Mouse (Mus musculus): Measurements from ENCODE around the gene Slc35d2. TPM values are rescaled to one million over a fixed set of nuclear protein-coding genes. Genes with fewer than 3 reads are reported as not detected.
"Not testable (repeated sequence)": the region's sequence is repeated elsewhere in the genome, so short reads cannot be mapped to it uniquely, and the experiment has no call there.

Gene Slc35d2
- total and polyA plus RNA-seq, 2 experiments = 33.7 to 48.8 TPM

DNA sequence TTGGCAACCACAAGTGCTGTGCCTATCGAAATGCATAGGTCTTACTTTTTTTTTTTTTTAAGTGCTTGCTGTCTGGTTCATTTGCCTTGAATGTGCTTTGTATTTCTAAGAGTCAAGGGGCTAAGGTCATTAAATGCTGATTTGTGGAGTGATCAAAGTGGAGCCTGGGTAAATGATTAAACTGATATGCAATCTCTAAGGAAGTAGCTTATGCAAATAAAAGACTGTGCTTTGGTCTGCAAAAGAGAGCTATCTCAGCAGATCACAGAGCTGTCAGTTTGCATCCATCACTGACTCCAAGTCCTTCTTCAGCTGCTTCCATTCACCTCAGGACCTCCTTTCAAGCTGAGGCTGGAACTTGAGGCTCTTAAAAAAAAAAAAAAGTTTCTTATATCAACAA is 75.2 kb downstream of the Slc35d2 start:
- Histone ChIP-seq H3K27me3 (ENCODE audit: control insufficient read depth, insufficient read depth, low read length) (no peaks in the 10 kb centered on the region), H3K27ac (replicated peaks; ENCODE audit: insufficient read depth, low read depth, low read length) (peak overlapping the region; percentile 83), H3K4me1 (ENCODE audit: control insufficient read depth, insufficient read depth, low read length) (peaks cover 21% of the 10 kb centered on the region), H3K9ac (ENCODE audit: low read depth, low read length) (no peak overlapping the region), H3K4me3 (ENCODE audit: insufficient read depth, low read depth, low read length) (no peak overlapping the region), H3K79me2 (ENCODE audit: control insufficient read depth, insufficient read depth, low read length) (no peaks in the 10 kb centered on the region), H3K36me3 (ENCODE audit: control insufficient read depth, insufficient read depth, low read length) (no peaks in the 10 kb centered on the region)
- WGBS = 14% methylated on average over 1 of the region's 1 CpGs
- DNase-seq (ENCODE audit: extremely low read depth, low read depth, low spot score) = peak; percentile 99
- TF ChIP-seq POLR2A (IDR thresholded peaks at IDR 0.05; ENCODE audit: extremely low read depth, insufficient read depth, low read length) (no peak), CTCF (IDR thresholded peaks at IDR 0.05; ENCODE audit: low read depth, low read length) (no peak)

GRCm38 (mm10) chr13:64052281-64052680 is 76.9 kb downstream of the Slc35d2 start:
- not testable (repeated sequence) for H3K27me3 ChIP-seq (ENCODE audit: control insufficient read depth, insufficient read depth, low read length)
- 19% methylated on average over 2 of the region's 2 CpGs for WGBS

GRCm38 (mm10) chr13:64050895-64051294 is 78.3 kb downstream of the Slc35d2 start:
- DNase-seq (ENCODE audit: extremely low read depth, low read depth, low spot score) = peak; percentile 81
- H3K4me1 ChIP-seq (ENCODE audit: control insufficient read depth, insufficient read depth, low read length) = peaks cover 21% of the 10 kb centered on the region
- H3K9ac ChIP-seq (ENCODE audit: low read depth, low read length) = no peak overlapping the region
- no peaks in the 10 kb centered on the region for H3K36me3 ChIP-seq (ENCODE audit: control insufficient read depth, insufficient read depth, low read length)
- H3K27me3 ChIP-seq (ENCODE audit: control insufficient read depth, insufficient read depth, low read length) = no peaks in the 10 kb centered on the region
- H3K79me2 ChIP-seq (ENCODE audit: control insufficient read depth, insufficient read depth, low read length) = no peaks in the 10 kb centered on the region
- no peak for TF ChIP-seq POLR2A (IDR thresholded peaks at IDR 0.05; ENCODE audit: extremely low read depth, insufficient read depth, low read length)
- peak; percentile 65 for TF ChIP-seq CTCF (IDR thresholded peaks at IDR 0.05; ENCODE audit: low read depth, low read length)
- H3K4me3 ChIP-seq (ENCODE audit: insufficient read depth, low read depth, low read length) = no peak overlapping the region
- H3K27ac ChIP-seq (replicated peaks; ENCODE audit: insufficient read depth, low read depth, low read length) = no peak overlapping the region
- 65% methylated on average over 4 of the region's 4 CpGs for WGBS

More at GRCm38 (mm10) chr13:64052281-64052680, 76.9 kb downstream of the Slc35d2 start:
- H3K27ac ChIP-seq (replicated peaks; ENCODE audit: insufficient read depth, low read depth, low read length); H3K9ac ChIP-seq (ENCODE audit: low read depth, low read length); H3K4me3 ChIP-seq (ENCODE audit: insufficient read depth, low read depth, low read length); H3K36me3 ChIP-seq (ENCODE audit: control insufficient read depth, insufficient read depth, low read length); H3K79me2 ChIP-seq (ENCODE audit: control insufficient read depth, insufficient read depth, low read length): not testable (repeated sequence)
- peaks cover 21% of the 10 kb centered on the region for H3K4me1 ChIP-seq (ENCODE audit: control insufficient read depth, insufficient read depth, low read length)
- DNase-seq (ENCODE audit: extremely low read depth, low read depth, low spot score) = peak; percentile 98

DNA sequence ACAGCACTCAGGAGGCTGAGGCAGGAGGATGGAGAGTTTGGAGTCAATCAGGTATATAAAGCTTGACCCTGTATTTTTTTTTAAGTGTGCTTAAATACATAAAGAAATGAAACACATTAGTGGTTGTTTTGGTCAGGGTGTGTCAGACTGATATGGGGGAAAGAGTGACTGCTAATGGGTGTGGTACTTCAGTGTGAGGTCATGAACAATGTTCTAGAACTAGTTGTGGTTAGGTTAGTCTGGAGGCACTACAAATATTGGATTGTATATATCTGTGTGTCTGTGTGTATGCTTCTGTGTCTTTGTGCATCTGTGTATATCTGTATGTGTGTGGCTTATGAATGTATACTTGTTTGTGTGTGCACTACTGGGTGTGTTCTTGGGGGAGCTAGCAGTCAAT is 79.6 kb downstream of the Slc35d2 start:
- Histone ChIP-seq H3K4me1 (ENCODE audit: control insufficient read depth, insufficient read depth, low read length) (peaks cover 14% of the 10 kb centered on the region), H3K4me3 (ENCODE audit: insufficient read depth, low read depth, low read length) (no peak overlapping the region), H3K36me3 (ENCODE audit: control insufficient read depth, insufficient read depth, low read length) (no peaks in the 10 kb centered on the region), H3K27ac (replicated peaks; ENCODE audit: insufficient read depth, low read depth, low read length) (no peak overlapping the region), H3K9ac (ENCODE audit: low read depth, low read length) (no peak overlapping the region), H3K27me3 (ENCODE audit: control insufficient read depth, insufficient read depth, low read length) (no peaks in the 10 kb centered on the region), H3K79me2 (ENCODE audit: control insufficient read depth, insufficient read depth, low read length) (no peaks in the 10 kb centered on the region)
- DNase-seq (ENCODE audit: extremely low read depth, low read depth, low spot score) = no peak
- TF ChIP-seq POLR2A (IDR thresholded peaks at IDR 0.05; ENCODE audit: extremely low read depth, insufficient read depth, low read length) (no peak), CTCF (IDR thresholded peaks at IDR 0.05; ENCODE audit: low read depth, low read length) (no peak)

- H3K27me3 ChIP-seq (ENCODE audit: control insufficient read depth, insufficient read depth, low read length) = no peaks in the 10 kb centered on the region
- no peak for DNase-seq (ENCODE audit: extremely low read depth, low read depth, low spot score)
- H3K79me2 ChIP-seq (ENCODE audit: control insufficient read depth, insufficient read depth, low read length) = no peaks in the 10 kb centered on the region
- H3K4me3 ChIP-seq (ENCODE audit: insufficient read depth, low read depth, low read length) = no peak overlapping the region
- no peak overlapping the region for H3K9ac ChIP-seq (ENCODE audit: low read depth, low read length)
- WGBS = 90% methylated on average over 2 of the region's 2 CpGs
- H3K4me1 ChIP-seq (ENCODE audit: control insufficient read depth, insufficient read depth, low read length) = peaks cover 9% of the 10 kb centered on the region; the same call in 1 of the 2 replicates
- no peak for TF ChIP-seq POLR2A (IDR thresholded peaks at IDR 0.05; ENCODE audit: extremely low read depth, insufficient read depth, low read length)
- TF ChIP-seq CTCF (IDR thresholded peaks at IDR 0.05; ENCODE audit: low read depth, low read length) = no peak
- no peaks in the 10 kb centered on the region for H3K36me3 ChIP-seq (ENCODE audit: control insufficient read depth, insufficient read depth, low read length)
- H3K27ac ChIP-seq (replicated peaks; ENCODE audit: insufficient read depth, low read depth, low read length) = no peak overlapping the region
These were observed 80.7 kb downstream of the Slc35d2 start for GRCm38 (mm10) chr13:64048467-64048866.

Other genes with a start within 250 kb of the Slc35d2 start
- gene Hsd17b3, start 40.1 kb downstream of the Slc35d2 start, total RNA-seq (2014; rRNA removed) = not detected in 2 replicates
- gene Hsd17b3, start 40.1 kb downstream of the Slc35d2 start, polyA plus RNA-seq (2012; rRNA removed) = 0.39 TPM in 1 of 2 replicates, not detected in the other
- 21.8 and 22.8 TPM in 2 replicates for gene Zfp367, start 23.8 kb upstream of the Slc35d2 start, total RNA-seq (2014; rRNA removed)
- gene Zfp367, start 23.8 kb upstream of the Slc35d2 start, polyA plus RNA-seq (2012; rRNA removed) = 4.0 and 5.3 TPM in 2 replicates
- 37.7 and 39.4 TPM in 2 replicates for gene Habp4, start 32.5 kb upstream of the Slc35d2 start, total RNA-seq (2014; rRNA removed)
- gene Habp4, start 32.5 kb upstream of the Slc35d2 start, polyA plus RNA-seq (2012; rRNA removed) = 29.6 and 38.4 TPM in 2 replicates
- 31.7 and 35.8 TPM in 2 replicates for gene Cdc14b, start 145.9 kb upstream of the Slc35d2 start, total RNA-seq (2014; rRNA removed)
- 6.7 and 7.6 TPM in 2 replicates for gene Cdc14b, start 145.9 kb upstream of the Slc35d2 start, polyA plus RNA-seq (2012; rRNA removed)
- 83.4 and 84.2 TPM in 2 replicates for gene Aaed1, start 183.3 kb upstream of the Slc35d2 start, total RNA-seq (2014; rRNA removed)
- gene Aaed1, start 183.3 kb upstream of the Slc35d2 start, polyA plus RNA-seq (2012; rRNA removed) = 20.8 and 21.1 TPM in 2 replicates
- 624 and 654 TPM in 2 replicates for gene Ctsl, start 241.5 kb upstream of the Slc35d2 start, total RNA-seq (2014; rRNA removed)
- 252 and 300 TPM in 2 replicates for gene Ctsl, start 241.5 kb upstream of the Slc35d2 start, polyA plus RNA-seq (2012; rRNA removed)

Data from liver, adult 2 months (tissue).